10 mouse cellular contexts compared by ENCODE assay signal in the genomic region with DNA sequence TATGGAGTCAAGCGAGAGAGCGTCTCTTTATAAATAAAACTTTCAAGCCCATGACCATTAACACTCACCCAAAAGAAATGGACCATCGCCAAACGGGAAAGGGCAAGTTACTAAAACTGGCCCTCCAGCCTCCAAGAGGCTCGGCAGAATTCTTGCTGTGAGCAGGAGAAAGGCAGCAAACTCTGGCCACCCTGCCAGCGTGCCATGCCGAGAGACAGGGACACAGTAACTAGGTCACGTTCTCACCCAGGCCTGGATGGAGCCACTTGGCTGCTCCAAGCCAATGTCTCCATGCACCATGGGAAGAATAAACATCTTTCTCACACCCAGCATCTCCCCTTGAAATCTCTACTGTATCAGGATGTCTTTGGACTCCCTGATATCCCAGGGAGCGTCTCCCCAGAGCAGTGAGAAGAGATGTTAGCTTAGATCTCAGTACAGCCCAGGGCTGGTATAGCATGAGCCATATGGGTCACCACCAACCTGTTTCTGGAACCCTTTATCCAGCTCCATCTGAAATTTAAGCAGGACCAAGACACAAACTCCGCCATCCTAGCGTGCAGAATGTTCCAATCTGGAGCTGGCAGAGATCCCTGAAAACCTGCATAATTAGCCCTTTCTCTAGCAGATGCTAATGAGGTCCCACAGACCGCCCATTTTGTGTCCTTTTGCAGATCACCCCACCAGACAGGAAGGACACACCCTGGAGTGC. TPM values are rescaled to one million over a fixed set of nuclear protein-coding genes. Genes with fewer than 3 reads are reported as not detected.
DNase-seq lines count a peak whose midpoint lies in the region; ATAC-seq and TF ChIP-seq lines count a peak whose summit lies in the region.
"Had no signal": no experiment of that assay in that cellular context is flagged by ENCODE, and none has a peak within 500 bp of the region (broad histone marks: within the 10 kb centered on the region; RNA-seq: fewer than 3 reads in every experiment).

No protein-coding gene starts in this region.

- H3K36me3 ChIP-seq in forebrain, embryonic 13.5 days (ENCODE audit: poor library complexity, severe bottlenecking), result no peaks in the 10 kb centered on the region
- H3K36me3 ChIP-seq in forebrain, embryonic 12.5 days (replicated peaks), result no peaks in the 10 kb centered on the region
- H3K36me3 ChIP-seq in kidney, embryonic 15.5 days, result no peaks in the 10 kb centered on the region
- H3K36me3 ChIP-seq: embryonic facial prominence, embryonic 12.5 days had no signal

- no peaks in the 10 kb centered on the region for H3K27me3 ChIP-seq in forebrain, embryonic 13.5 days
- H3K27me3 ChIP-seq in forebrain, embryonic 12.5 days, result no peaks in the 10 kb centered on the region
- no peaks in the 10 kb centered on the region for H3K27me3 ChIP-seq in kidney, embryonic 15.5 days
- H3K27me3 ChIP-seq: embryonic facial prominence, embryonic 12.5 days had no signal

- no peak overlapping the region for H3K4me3 ChIP-seq in forebrain, embryonic 13.5 days
- no peak overlapping the region for H3K4me3 ChIP-seq in forebrain, embryonic 12.5 days (replicated peaks)
- H3K4me3 ChIP-seq in gastrocnemius, adult 2 months, result no peak overlapping the region
- no peak overlapping the region for H3K4me3 ChIP-seq in kidney, embryonic 15.5 days (replicated peaks)
- H3K4me3 ChIP-seq: embryonic facial prominence, embryonic 12.5 days had no signal

- no peak overlapping the region for H3K4me2 ChIP-seq in forebrain, embryonic 13.5 days
- no peak overlapping the region for H3K4me2 ChIP-seq in forebrain, embryonic 12.5 days
- H3K4me2 ChIP-seq in kidney, embryonic 15.5 days, result no peak overlapping the region
- H3K4me2 ChIP-seq: embryonic facial prominence, embryonic 12.5 days had no signal

- no peak for TF ChIP-seq CTCF in gastrocnemius, adult 2 months (IDR thresholded peaks at IDR 0.05)

- peak; percentile 90 for DNase-seq in brain, adult 2 months (ENCODE audit: low read depth, low spot score)
- DNase-seq in gastrocnemius, adult 2 months, result peak; percentile 75
- peak; percentile 52 to 68 for DNase-seq in left cerebral cortex, postnatal 10 days (ENCODE audit: extremely low spot score in 1 of 2, low spot score in 2 of 2)
- DNase-seq in kidney, adult 11 months, result no peak

- 71% methylated on average over 12 of the region's 12 CpGs for WGBS in forebrain, embryonic 13.5 days
- WGBS in forebrain, embryonic 12.5 days, result 77% methylated on average over 12 of the region's 12 CpGs
- 80% methylated on average over 12 of the region's 12 CpGs for WGBS in kidney, embryonic 15.5 days

- intact Hi-C loops in gastrocnemius, adult 2 months (cut with DNase I), result no loop called here
- intact Hi-C loops in left cerebral cortex, postnatal 10 days (cut with DNase I), result no loop called here

- H3K27ac ChIP-seq in forebrain, embryonic 13.5 days, result peak overlapping the region; percentile 21; the same call in 1 of the 2 replicates
- H3K27ac ChIP-seq in forebrain, embryonic 12.5 days, result no peak overlapping the region
- peak overlapping the region; percentile 46; the same call in 1 of the 2 replicates for H3K27ac ChIP-seq in gastrocnemius, adult 2 months
- no peak overlapping the region for H3K27ac ChIP-seq in kidney, embryonic 15.5 days
- H3K27ac ChIP-seq: embryonic facial prominence, embryonic 12.5 days; liver, embryonic 14.5 days had no signal

- H3K9me3 ChIP-seq in forebrain, embryonic 13.5 days (replicated peaks), result no peaks in the 10 kb centered on the region
- no peaks in the 10 kb centered on the region for H3K9me3 ChIP-seq in forebrain, embryonic 12.5 days
- H3K9me3 ChIP-seq in kidney, embryonic 15.5 days (replicated peaks), result no peaks in the 10 kb centered on the region
- H3K9me3 ChIP-seq: embryonic facial prominence, embryonic 12.5 days had no signal

- peaks cover 15% of the 10 kb centered on the region for H3K4me1 ChIP-seq in forebrain, embryonic 13.5 days
- peaks cover 12% of the 10 kb centered on the region for H3K4me1 ChIP-seq in forebrain, embryonic 12.5 days
- H3K4me1 ChIP-seq in kidney, embryonic 15.5 days, result peaks cover 11% of the 10 kb centered on the region; the same call in 1 of the 2 replicates

- ATAC-seq in forebrain, embryonic 13.5 days, result peak; percentile 87
- no peak; the same call in 1 of the 2 replicates for ATAC-seq in forebrain, embryonic 12.5 days (ENCODE audit: low FRiP score)
- no peak for ATAC-seq in erythroblast, adult 5-6 weeks (replicated peaks; ENCODE audit: low FRiP score, poor library complexity, severe bottlenecking)
- ATAC-seq in kidney, embryonic 15.5 days (replicated peaks; ENCODE audit: low FRiP score), result no peak

- no peak overlapping the region for H3K9ac ChIP-seq in forebrain, embryonic 13.5 days
- no peak overlapping the region for H3K9ac ChIP-seq in forebrain, embryonic 12.5 days
- no peak overlapping the region for H3K9ac ChIP-seq in kidney, embryonic 15.5 days
- H3K9ac ChIP-seq: embryonic facial prominence, embryonic 12.5 days; liver, embryonic 14.5 days had no signal

RNA-seq across cellular contexts. Expression of a gene that starts 38.7 kb away (rescaled TPM):
- 2.8 and 3.9 TPM in 2 replicates for polyA plus RNA-seq in forebrain, embryonic 13.5 days (2015; fragmentation: Nextera tagmentation; extraction: Ambion mirVana)
- 2.7 and 2.9 TPM in 2 replicates for polyA plus RNA-seq in forebrain, embryonic 12.5 days (2016; fragmentation: Nextera tagmentation; extraction: Ambion mirVana)
- 1 to 10 TPM; 1.6 TPM for total RNA-seq in gastrocnemius, adult 2 months (2021)
- total RNA-seq in left cerebral cortex, postnatal 10 days (2021), result 100 to 1,000 TPM in 1 of 2 experiments, 10 to 100 TPM in 1; 99.2 to 101 TPM
- 2.3 and 4.6 TPM in 2 replicates for total RNA-seq in erythroblast, adult 5-6 weeks (2015; ENCODE audit: low replicate concordance)
- total RNA-seq in erythroblast, adult 5-6 weeks (2017; ENCODE audit: low replicate concordance), result 1.5 and 4.3 TPM in 2 replicates
- polyA plus RNA-seq in kidney, embryonic 15.5 days (2015; fragmentation: Nextera tagmentation; extraction: Ambion mirVana), result 1.9 and 2.4 TPM in 2 replicates

Comparison
In these comparisons a context has a peak if more than half of its experiments do, and no peak if none do; other contexts are left out.
1. H3K27ac ChIP-seq: peak in forebrain, embryonic 13.5 days (single experiment) and gastrocnemius, adult 2 months (single experiment); none in forebrain, embryonic 12.5 days (single experiment) and kidney, embryonic 15.5 days (single experiment).
2. RNA of a gene that starts 38.7 kb away (total RNA-seq): 99.2 to 101 TPM in left cerebral cortex, postnatal 10 days; 1.5 to 4.6 TPM in erythroblast, adult 5-6 weeks and 1.6 TPM in gastrocnemius, adult 2 months; every median in the first group is over 10 times any median in the second.